Mouse (Mus musculus): ENCODE measurements around the gene Mapk11. TPM values are rescaled to one million over a fixed set of nuclear protein-coding genes. Genes with fewer than 3 reads are reported as not detected.
A peak's percentile ranks its signal among the peaks of the same experiment; 100 is the strongest.

Mapk11 gene
- total RNA-seq, 2 experiments from 2014 or later: 1.0 to 1.1 TPM

GRCm38 (mm10) chr15:89146537-89146936 lies 2.9 kb downstream of the Mapk11 start:
- no peak overlapping the region for H3K27ac ChIP-seq
- DNase-seq: no peak
- peak overlapping the region; percentile 33 for H3K4me3 ChIP-seq
- no peak for TF ChIP-seq CTCF (IDR thresholded peaks at IDR 0.05)
- intact Hi-C loops (cut with DNase I): no loop called here

GRCm38 (mm10) chr15:89145813-89146350 lies 3.5 kb downstream of the Mapk11 start:
- intact Hi-C loops (cut with DNase I): no loop called here
- no peak overlapping the region for H3K4me3 ChIP-seq
- no peak for TF ChIP-seq CTCF (IDR thresholded peaks at IDR 0.05)
- DNase-seq: no peak
- H3K27ac ChIP-seq: no peak overlapping the region

- intact Hi-C loops (cut with DNase I): loop anchor here (5.0 kb wide), 1 partner anchor 52 kb away; the partner anchor contains the start of gene Dennd6b
- TF ChIP-seq CTCF (IDR thresholded peaks at IDR 0.05): no peak
- DNase-seq: no peak
- Histone ChIP-seq H3K4me3 (no peak overlapping the region), H3K27ac (no peak overlapping the region)
Observed at GRCm38 (mm10) chr15:89144965-89145364, 4.5 kb downstream of the Mapk11 start.

- H3K27ac ChIP-seq: no peak overlapping the region
- no peak overlapping the region for H3K4me3 ChIP-seq
- intact Hi-C loops (cut with DNase I): loop anchor here (5.0 kb wide), 1 partner anchor 54 kb away; the partner anchor contains the start of gene Dennd6b
- no peak for DNase-seq
- TF ChIP-seq CTCF (IDR thresholded peaks at IDR 0.05): no peak
Observed at GRCm38 (mm10) chr15:89143134-89143533, 6.3 kb downstream of the Mapk11 start.

- intact Hi-C loops (cut with DNase I): loop anchor here (5.0 kb wide), 1 partner anchor 55 kb away; the partner anchor contains the start of gene Dennd6b
- no peak for TF ChIP-seq CTCF (IDR thresholded peaks at IDR 0.05)
- peak overlapping the region; percentile 99 for H3K27ac ChIP-seq
- DNase-seq: no peak
- peak overlapping the region; percentile 18; the same call in 1 of the 2 replicates for H3K4me3 ChIP-seq
Observed at GRCm38 (mm10) chr15:89141905-89142304, 7.5 kb downstream of the Mapk11 start.

- H3K4me3 ChIP-seq: peak overlapping the region; percentile 96
- intact Hi-C loops (cut with DNase I): loop anchor here (5.0 kb wide), 1 partner anchor 56 kb away; the partner anchor contains the start of gene Dennd6b
- peak; percentile 73 for DNase-seq
Observed at GRCm38 (mm10) chr15:89141443-89141842, 8.0 kb downstream of the Mapk11 start.

GRCm38 (mm10) chr15:89140659-89141252 lies 8.7 kb downstream of the Mapk11 start, which contains the start of gene Mapk12:
Mapk12 (minus strand) TSS chr15:89140703.
- intact Hi-C loops (cut with DNase I): loop anchor here (5.0 kb wide), 1 partner anchor 57 kb away; the partner anchor contains the start of gene Dennd6b
- Histone ChIP-seq H3K4me3 (peak within 1 kb of the TSS; percentile 96), H3K27ac (peak within 1 kb of the TSS; percentile 99)
- TF ChIP-seq CTCF (IDR thresholded peaks at IDR 0.05): no peak
- peak; percentile 93 for DNase-seq

More at GRCm38 (mm10) chr15:89141443-89141842, 8.0 kb downstream of the Mapk11 start:
- no peak for TF ChIP-seq CTCF (IDR thresholded peaks at IDR 0.05)
- H3K27ac ChIP-seq: peak overlapping the region; percentile 99

GRCm38 (mm10) chr15:89140048-89140658 lies 9.3 kb downstream of the Mapk11 start:
- DNase-seq: peak; percentile 84
- peak overlapping the region; percentile 99 for H3K27ac ChIP-seq
- intact Hi-C loops (cut with DNase I): loop anchor here (5.0 kb wide), 1 partner anchor 57 kb away; the partner anchor contains the start of gene Dennd6b
- H3K4me3 ChIP-seq: peak overlapping the region; percentile 96
- TF ChIP-seq CTCF (IDR thresholded peaks at IDR 0.05): peak; percentile 2; the same call in 1 of the 2 replicates

- intact Hi-C loops (cut with DNase I): no loop called here
- DNase-seq: no peak
- no peak for TF ChIP-seq CTCF (IDR thresholded peaks at IDR 0.05)
- peak overlapping the region; percentile 96 for H3K4me3 ChIP-seq
- H3K27ac ChIP-seq: peak overlapping the region; percentile 99
Observed at GRCm38 (mm10) chr15:89138531-89138930, 10.9 kb downstream of the Mapk11 start.

GRCm38 (mm10) chr15:89138046-89138405 lies 11.4 kb downstream of the Mapk11 start:
- Histone ChIP-seq H3K27ac (peak overlapping the region; percentile 99), H3K4me3 (peak overlapping the region; percentile 96)
- no peak for TF ChIP-seq CTCF (IDR thresholded peaks at IDR 0.05)
- intact Hi-C loops (cut with DNase I): no loop called here
- no peak for DNase-seq

GRCm38 (mm10) chr15:89137378-89138045 lies 11.9 kb downstream of the Mapk11 start:
- peak overlapping the region; percentile 96 for H3K4me3 ChIP-seq
- peak; percentile 17; the same call in 1 of the 2 replicates for TF ChIP-seq CTCF (IDR thresholded peaks at IDR 0.05)
- peak overlapping the region; percentile 99 for H3K27ac ChIP-seq
- intact Hi-C loops (cut with DNase I): no loop called here
- DNase-seq: peak; percentile 67

GRCm38 (mm10) chr15:89136461-89137155 lies 12.8 kb downstream of the Mapk11 start:
- no peak for TF ChIP-seq CTCF (IDR thresholded peaks at IDR 0.05)
- DNase-seq: no peak
- Histone ChIP-seq H3K27ac (peak overlapping the region; percentile 99), H3K4me3 (peak overlapping the region; percentile 96)
- intact Hi-C loops (cut with DNase I): no loop called here

Measured in gastrocnemius, adult 2 months (tissue).